Comparison of ENCODE assay signal across 20 mouse cellular contexts in genomic region chr17:65225347-65225916, GRCm38 (mm10).
A peak's percentile ranks its signal among the peaks of the same experiment; 100 is the strongest.
DNase-seq lines count a peak whose midpoint lies in the region; ATAC-seq and TF ChIP-seq lines count a peak whose summit lies in the region.
"Had no signal": no experiment of that assay in that cellular context is flagged by ENCODE, and none has a peak within 500 bp of the region (broad histone marks: within the 10 kb centered on the region; RNA-seq: fewer than 3 reads in every experiment).

No protein-coding gene starts in this region.

- H3K4me3 ChIP-seq in forebrain, postnatal 0 days (ENCODE audit: low read depth, low read length) = no peak overlapping the region
- H3K4me3 ChIP-seq in forebrain, embryonic 14.5 days (ENCODE audit: low read depth, low read length) = no peak overlapping the region
- no peak overlapping the region for H3K4me3 ChIP-seq in midbrain, embryonic 10.5 days
- no peak overlapping the region for H3K4me3 ChIP-seq in midbrain, postnatal 0 days (ENCODE audit: low read depth, low read length)
- H3K4me3 ChIP-seq in midbrain, embryonic 15.5 days = no peak overlapping the region
- H3K4me3 ChIP-seq: embryonic facial prominence, embryonic 13.5 days; forebrain, embryonic 15.5 days; heart, embryonic 10.5 days; intestine, embryonic 15.5 days had no signal

- TF ChIP-seq CTCF in forebrain, postnatal 0 days (IDR thresholded peaks at IDR 0.05; ENCODE audit: low read depth) = no peak
- no peak for TF ChIP-seq CTCF in midbrain, postnatal 0 days (IDR thresholded peaks at IDR 0.05)

- H3K36me3 ChIP-seq in forebrain, postnatal 0 days (ENCODE audit: insufficient read depth) = no peaks in the 10 kb centered on the region
- H3K36me3 ChIP-seq in forebrain, embryonic 14.5 days (ENCODE audit: control insufficient read depth, insufficient read depth, low read length) = no peaks in the 10 kb centered on the region
- H3K36me3 ChIP-seq in midbrain, embryonic 10.5 days = no peaks in the 10 kb centered on the region
- H3K36me3 ChIP-seq in midbrain, postnatal 0 days (ENCODE audit: insufficient read depth, low read length) = no peaks in the 10 kb centered on the region
- H3K36me3 ChIP-seq in midbrain, embryonic 15.5 days (replicated peaks) = no peaks in the 10 kb centered on the region
- H3K36me3 ChIP-seq: embryonic facial prominence, embryonic 13.5 days; forebrain, embryonic 15.5 days; heart, embryonic 10.5 days; intestine, embryonic 15.5 days had no signal

- H3K27me3 ChIP-seq in forebrain, postnatal 0 days (ENCODE audit: insufficient read depth, low read length) = no peaks in the 10 kb centered on the region
- H3K27me3 ChIP-seq in forebrain, embryonic 14.5 days (replicated peaks; ENCODE audit: control insufficient read depth, insufficient read depth, low read length) = no peaks in the 10 kb centered on the region
- no peaks in the 10 kb centered on the region for H3K27me3 ChIP-seq in midbrain, embryonic 10.5 days (ENCODE audit: low read depth, poor library complexity, severe bottlenecking)
- no peaks in the 10 kb centered on the region for H3K27me3 ChIP-seq in midbrain, postnatal 0 days (ENCODE audit: insufficient read depth, low read length)
- no peaks in the 10 kb centered on the region for H3K27me3 ChIP-seq in midbrain, embryonic 15.5 days (replicated peaks)
- H3K27me3 ChIP-seq: embryonic facial prominence, embryonic 13.5 days; forebrain, embryonic 15.5 days; intestine, embryonic 15.5 days had no signal

- no peak overlapping the region for H3K27ac ChIP-seq in forebrain, postnatal 0 days (ENCODE audit: low read depth, low read length)
- no peak overlapping the region for H3K27ac ChIP-seq in forebrain, embryonic 14.5 days (ENCODE audit: low read depth, low read length)
- H3K27ac ChIP-seq in midbrain, embryonic 10.5 days (replicated peaks) = peak overlapping the region; percentile 55; the same call in 1 of the 2 replicates
- H3K27ac ChIP-seq in midbrain, postnatal 0 days (ENCODE audit: low read depth, low read length) = no peak overlapping the region
- H3K27ac ChIP-seq in midbrain, embryonic 15.5 days = no peak overlapping the region
- H3K27ac ChIP-seq: embryonic facial prominence, embryonic 13.5 days; forebrain, embryonic 15.5 days; heart, embryonic 10.5 days; intestine, embryonic 15.5 days had no signal

- no peaks in the 10 kb centered on the region for H3K9me3 ChIP-seq in forebrain, postnatal 0 days (ENCODE audit: low read length)
- no peaks in the 10 kb centered on the region for H3K9me3 ChIP-seq in forebrain, embryonic 14.5 days (replicated peaks; ENCODE audit: control insufficient read depth, low read length)
- no peaks in the 10 kb centered on the region for H3K9me3 ChIP-seq in midbrain, embryonic 10.5 days (replicated peaks)
- no peaks in the 10 kb centered on the region for H3K9me3 ChIP-seq in midbrain, postnatal 0 days (ENCODE audit: low read length)
- no peaks in the 10 kb centered on the region for H3K9me3 ChIP-seq in midbrain, embryonic 15.5 days
- H3K9me3 ChIP-seq: embryonic facial prominence, embryonic 13.5 days; forebrain, embryonic 15.5 days; heart, embryonic 10.5 days; intestine, embryonic 15.5 days had no signal

- H3K9ac ChIP-seq in forebrain, postnatal 0 days = no peak overlapping the region
- no peak overlapping the region for H3K9ac ChIP-seq in forebrain, embryonic 14.5 days (ENCODE audit: low read length)
- H3K9ac ChIP-seq in midbrain, postnatal 0 days (replicated peaks; ENCODE audit: low read length, poor library complexity, severe bottlenecking) = no peak overlapping the region
- H3K9ac ChIP-seq in midbrain, embryonic 15.5 days = no peak overlapping the region
- H3K9ac ChIP-seq: embryonic facial prominence, embryonic 13.5 days; forebrain, embryonic 15.5 days; intestine, embryonic 15.5 days had no signal

- ATAC-seq in forebrain, postnatal 0 days = peak; percentile 20; the same call in 1 of the 2 replicates
- ATAC-seq in forebrain, embryonic 14.5 days = no peak
- no peak for ATAC-seq in midbrain, postnatal 0 days (ENCODE audit: low FRiP score)
- ATAC-seq in midbrain, embryonic 15.5 days (replicated peaks) = 0 out of 2 replicates have a peak, but pooled peaks have one; percentile 17
- ATAC-seq: forebrain, embryonic 15.5 days; intestine, embryonic 15.5 days had no signal

- no peaks in the 10 kb centered on the region for H3K4me1 ChIP-seq in forebrain, postnatal 0 days (ENCODE audit: insufficient read depth)
- H3K4me1 ChIP-seq in forebrain, embryonic 14.5 days (ENCODE audit: control insufficient read depth, insufficient read depth, low read length) = no peaks in the 10 kb centered on the region
- H3K4me1 ChIP-seq in midbrain, embryonic 10.5 days = peaks cover 11% of the 10 kb centered on the region
- H3K4me1 ChIP-seq in midbrain, postnatal 0 days (ENCODE audit: insufficient read depth, low read length) = no peaks in the 10 kb centered on the region
- 0 out of 2 replicates have a peak, but pooled peaks cover 2% of the 10 kb centered on the region for H3K4me1 ChIP-seq in midbrain, embryonic 15.5 days
- H3K4me1 ChIP-seq: embryonic facial prominence, embryonic 13.5 days; forebrain, embryonic 15.5 days; intestine, embryonic 15.5 days had no signal

- DNase-seq in forebrain, postnatal 0 days = no peak
- DNase-seq in forebrain, embryonic 14.5 days (ENCODE audit: low spot score) = no peak
- no peak for DNase-seq in midbrain, embryonic 10.5 days (ENCODE audit: low spot score)
- no peak for DNase-seq in midbrain, postnatal 0 days (ENCODE audit: low spot score)
- DNase-seq in retina, postnatal 1 day = peak; percentile 43
- DNase-seq in left cerebral cortex, adult 18-20 months (ENCODE audit: low spot score in 2 of 2) = no peak
- DNase-seq: adrenal gland, adult 2 months; adrenal gland, postnatal 25 days; cerebellum, adult 18-20 months; cerebellum, adult 9-11 months; cerebellum, postnatal 36 days; gastrocnemius, postnatal 10 days; heart, adult 18-20 months; heart, postnatal 10 days; heart, postnatal 4 days had no signal

- H3K4me2 ChIP-seq in forebrain, postnatal 0 days (ENCODE audit: low read depth) = no peak overlapping the region
- H3K4me2 ChIP-seq in forebrain, embryonic 14.5 days (ENCODE audit: low read length) = no peak overlapping the region
- no peak overlapping the region for H3K4me2 ChIP-seq in midbrain, postnatal 0 days (ENCODE audit: low read depth, low read length, poor library complexity, severe bottlenecking)
- H3K4me2 ChIP-seq in midbrain, embryonic 15.5 days = no peak overlapping the region
- H3K4me2 ChIP-seq: embryonic facial prominence, embryonic 13.5 days; forebrain, embryonic 15.5 days; intestine, embryonic 15.5 days had no signal

- 41% methylated on average over 6 of the region's 6 CpGs for WGBS in forebrain, postnatal 0 days
- 41% methylated on average over 6 of the region's 6 CpGs for WGBS in forebrain, embryonic 14.5 days
- 52% methylated on average over 6 of the region's 6 CpGs for WGBS in midbrain, embryonic 10.5 days
- 37% methylated on average over 6 of the region's 6 CpGs for WGBS in midbrain, postnatal 0 days
- 31% methylated on average over 6 of the region's 6 CpGs for WGBS in midbrain, embryonic 15.5 days

Comparison
In these comparisons a context has a peak if more than half of its experiments do, and no peak if none do; other contexts are left out.
1. ATAC-seq: peak in forebrain, postnatal 0 days (single experiment) and midbrain, embryonic 15.5 days (single experiment); none in forebrain, embryonic 14.5 days (single experiment) and midbrain, postnatal 0 days (single experiment).